Mouse (Mus musculus) embryo, embryonic 10.5 days (tissue): ENCODE data around the gene Sparcl1.

Experiments used
- DNase-seq: peaks from one replicate; pipeline ENCODE4 v3.0.0-alpha.2; 2015; ENCODE audit warnings: low spot score

Sparcl1 gene

GRCm38 (mm10) chr5:104062773-104063551 is 50.6 kb downstream of the Sparcl1 start:
- no peak for DNase-seq

GRCm38 (mm10) chr5:104061936-104062772 is 51.4 kb downstream of the Sparcl1 start:
- no peak for DNase-seq

GRCm38 (mm10) chr5:104060429-104060828 is 53.1 kb downstream of the Sparcl1 start:
- no peak for DNase-seq

GRCm38 (mm10) chr5:104059628-104060027 is 53.9 kb downstream of the Sparcl1 start:
- DNase-seq = no peak

- DNase-seq = peak; percentile 40
Measured at GRCm38 (mm10) chr5:104058021-104058420, 55.5 kb downstream of the Sparcl1 start.

GRCm38 (mm10) chr5:104056295-104056694 is 57.2 kb downstream of the Sparcl1 start:
- no peak for DNase-seq

GRCm38 (mm10) chr5:104055816-104056215 is 57.7 kb downstream of the Sparcl1 start:
- DNase-seq = no peak

GRCm38 (mm10) chr5:104054938-104055337 is 58.6 kb downstream of the Sparcl1 start:
- no peak for DNase-seq

- DNase-seq = peak; percentile 53
Measured at GRCm38 (mm10) chr5:104052956-104053355, 60.6 kb downstream of the Sparcl1 start.

GRCm38 (mm10) chr5:104048139-104048538 is 65.4 kb downstream of the Sparcl1 start:
- peak; percentile 25 for DNase-seq

GRCm38 (mm10) chr5:104047200-104048105 is 66.1 kb downstream of the Sparcl1 start:
- DNase-seq = peak; percentile 44

- DNase-seq = peak; percentile 96
Measured at GRCm38 (mm10) chr5:104046256-104047199, 67.0 kb downstream of the Sparcl1 start, which contains the start of gene Nudt9. TSS of gene Nudt9 (plus strand) at chr5:104046306.

- no peak for DNase-seq
Measured at GRCm38 (mm10) chr5:104043704-104044103, 69.8 kb downstream of the Sparcl1 start.

GRCm38 (mm10) chr5:104042906-104043305 is 70.6 kb downstream of the Sparcl1 start:
- DNase-seq = no peak

- peak; percentile 63 for DNase-seq
Measured at GRCm38 (mm10) chr5:104039154-104039932, 74.2 kb downstream of the Sparcl1 start.

GRCm38 (mm10) chr5:104036686-104037085 is 76.8 kb downstream of the Sparcl1 start:
- no peak for DNase-seq

GRCm38 (mm10) chr5:104035824-104036223 is 77.7 kb downstream of the Sparcl1 start:
- DNase-seq = no peak

- DNase-seq = no peak
Measured at GRCm38 (mm10) chr5:104035066-104035465, 78.5 kb downstream of the Sparcl1 start.

- no peak for DNase-seq
Measured at GRCm38 (mm10) chr5:104032434-104033097, 81.0 kb downstream of the Sparcl1 start.
